Mouse (Mus musculus) hindbrain, postnatal 0 days (tissue): ENCODE measurements at regions not wholly inside any gene's neighbourhood (a gene's known extent, or its start where the extent isn't known, plus 50 kb on each side); places are given as distances from the start of the nearest gene placed in this dataset.

Experiments
- ATAC-seq: fragments of 200-750 bp; cut with Nextera tagmentation; 2 replicates; pipeline ENCODE4 v1.8.0; 2017; ENCODE audit warnings: mild to moderate bottlenecking, moderate TSS enrichment, moderate library complexity
- DNase-seq: peaks from one replicate; pipeline ENCODE4 v3.0.0-alpha.2; 2015; ENCODE audit warnings: low spot score
- H3K27ac ChIP-seq: fragments of 300-500 bp; sonication (generic); 2 replicates; pipeline ENCODE4 v1.5.1; 2014; ENCODE audit warnings: mild to moderate bottlenecking
- H3K27me3 ChIP-seq: fragments of 300-500 bp; sonication (generic); 2 replicates; pipeline ENCODE4 v1.6.1; 2014; ENCODE audit warnings: low read length, mixed read lengths; ENCODE audit not compliant: insufficient read depth
- H3K36me3 ChIP-seq: fragments of 300-500 bp; sonication (generic); 2 replicates; pipeline ENCODE4 v1.6.1; 2014; ENCODE audit warnings: low read length, mixed read lengths; ENCODE audit not compliant: insufficient read depth
- H3K4me1 ChIP-seq: fragments of 300-500 bp; sonication (generic); 2 replicates; pipeline ENCODE4 v1.6.1; 2014; ENCODE audit warnings: antibody characterized with exemption, low read length, mixed read lengths; ENCODE audit not compliant: insufficient read depth
- H3K4me2 ChIP-seq: fragments of 300-500 bp; sonication (generic); 2 replicates; pipeline ENCODE4 v1.6.1; 2014; ENCODE audit warnings: low read depth, mild to moderate bottlenecking, low read length, moderate library complexity, mixed read lengths
- H3K4me3 ChIP-seq: fragments of 300-500 bp; sonication (generic); 2 replicates; pipeline ENCODE4 v1.5.1; 2014; ENCODE audit warnings: low read length
- H3K9ac ChIP-seq: fragments of 300-500 bp; sonication (generic); replicated peaks from 2 replicates; pipeline ENCODE4 v1.6.1; 2014; ENCODE audit warnings: mild to moderate bottlenecking, low read length, moderate library complexity, mixed read lengths
- H3K9me3 ChIP-seq: fragments of 300-500 bp; sonication (generic); 2 replicates; pipeline ENCODE4 v1.6.1; 2016; ENCODE audit warnings: low read length, mixed read lengths
- CTCF ChIP-seq: IDR thresholded peaks from 2 replicates; pipeline ENCODE4 v1.5.1; 2016; ENCODE audit warnings: antibody characterized with exemption, control low read depth, low read depth
- WGBS: fragments of 180-500 bp; shearing (Covaris S2); extraction: QIAGEN DNeasy Blood & Tissue Kit; methylation state at CpG from one replicate; pipeline ENCODE4 v1.1.7; 2014; 5-methylcytosine and 5-hydroxymethylcytosine counted together
- microRNA-seq, 2 experiments: library from miRNA; unstranded; fragments of <30 nt; microRNA quantifications; one replicate each; pipeline ENCODE4; 2016

DNA sequence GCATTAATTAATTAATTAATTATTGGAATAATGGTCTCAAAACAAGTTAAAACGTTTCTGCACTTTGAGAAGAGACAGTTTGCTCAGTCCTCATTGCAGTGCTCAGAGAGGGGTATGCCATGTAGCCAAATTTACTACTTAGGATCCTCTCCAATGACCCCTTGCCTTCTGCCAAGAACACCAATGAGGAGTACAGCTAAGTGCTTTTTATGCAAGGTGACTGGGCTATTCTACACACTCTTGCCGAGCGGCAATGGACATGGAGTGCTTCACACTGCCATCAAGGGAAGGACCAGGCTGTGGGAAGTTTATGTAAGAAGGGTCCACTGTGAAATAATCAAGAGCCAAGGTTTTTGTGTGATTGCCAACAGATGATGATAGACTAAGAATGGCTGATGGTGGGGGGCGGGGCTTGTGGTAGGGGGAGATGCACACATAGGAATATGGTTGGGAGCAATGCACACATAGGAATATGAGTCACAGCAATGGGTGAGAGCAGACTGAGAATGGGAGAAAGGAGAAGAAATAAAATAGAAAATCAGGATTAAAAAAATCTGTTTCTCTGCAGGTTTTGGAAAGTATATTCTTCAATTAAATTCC lies 70.9 kb upstream of the Adgrl4 start:
- H3K4me3 ChIP-seq: no peak overlapping the region
- H3K27ac ChIP-seq: no peak overlapping the region
- H3K36me3 ChIP-seq: no peaks in the 10 kb centered on the region
- H3K9ac ChIP-seq: no peak overlapping the region
- H3K4me2 ChIP-seq: peak overlapping the region; percentile 14; the same call in 1 of the 2 replicates
- 44% methylated on average over 4 of the region's 4 CpGs for WGBS
- H3K9me3 ChIP-seq: no peaks in the 10 kb centered on the region
- DNase-seq (peak; percentile 25), ATAC-seq (peak; percentile 72)
- H3K27me3 ChIP-seq: no peaks in the 10 kb centered on the region
- H3K4me1 ChIP-seq: no peaks in the 10 kb centered on the region
- no peak for TF ChIP-seq CTCF

DNA sequence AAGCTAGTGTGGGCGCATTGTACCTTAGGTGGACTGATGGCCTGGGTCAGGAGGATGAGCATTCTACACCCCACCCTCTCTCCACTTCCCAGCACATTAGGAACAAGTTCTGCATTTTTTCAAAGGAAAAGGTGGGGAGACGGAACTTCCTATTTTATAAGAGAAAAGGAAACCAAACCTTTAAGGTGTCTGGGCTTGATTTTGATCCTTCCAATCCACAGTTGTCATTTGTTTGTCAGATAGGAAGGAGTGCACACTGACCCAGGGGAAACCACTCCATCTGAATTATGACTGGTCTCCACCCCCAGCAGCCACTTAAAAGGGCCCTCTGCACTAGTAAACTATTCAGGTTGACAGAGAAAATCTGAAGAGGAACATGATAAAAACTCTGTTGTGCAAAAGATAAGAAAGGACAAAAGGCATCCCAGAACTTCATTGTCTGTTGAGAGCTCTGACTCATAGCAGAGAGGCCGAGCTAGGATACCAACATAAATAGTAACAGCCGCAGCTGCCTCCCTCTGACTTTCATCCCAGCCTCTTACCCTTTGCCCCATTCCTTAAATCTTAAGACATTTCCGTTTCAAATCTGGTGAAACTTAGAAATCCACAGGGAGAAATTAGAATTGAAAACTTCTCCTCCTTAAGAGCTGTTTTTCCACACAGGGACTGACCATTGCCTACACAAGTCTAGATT lies 54.2 kb upstream of the Adgrl4 start:
- Histone ChIP-seq H3K36me3 (no peaks in the 10 kb centered on the region), H3K4me1 (no peaks in the 10 kb centered on the region), H3K4me2 (no peak overlapping the region), H3K4me3 (no peak overlapping the region), H3K9me3 (no peaks in the 10 kb centered on the region), H3K27ac (no peak overlapping the region), H3K27me3 (no peaks in the 10 kb centered on the region), H3K9ac (no peak overlapping the region)
- no peak for ATAC-seq
- DNase-seq: no peak
- TF ChIP-seq CTCF: no peak
- WGBS: 81% methylated on average over 5 of the region's 5 CpGs

DNA sequence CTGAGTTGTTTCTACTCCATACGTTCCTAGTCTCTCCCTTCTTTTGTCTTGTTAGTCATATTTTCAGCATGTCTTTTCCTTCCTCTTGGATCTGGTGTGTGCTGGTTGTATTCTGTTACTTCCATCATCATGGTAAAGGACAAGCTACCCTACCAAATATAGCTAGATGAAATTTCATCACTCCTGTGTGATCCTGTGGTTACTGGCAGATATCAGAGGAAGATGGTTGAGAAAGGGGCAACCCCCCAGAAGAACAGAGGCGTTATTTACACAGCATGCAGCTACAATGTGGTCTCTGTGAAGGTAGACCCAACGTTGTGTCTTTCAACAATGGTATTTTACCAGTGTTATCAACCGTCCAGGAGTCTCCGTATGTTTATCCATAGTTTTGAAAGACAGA lies 52.8 kb upstream of the Adgrl4 start:
- no peak for TF ChIP-seq CTCF
- Histone ChIP-seq H3K27me3 (no peaks in the 10 kb centered on the region), H3K36me3 (no peaks in the 10 kb centered on the region), H3K4me2 (no peak overlapping the region), H3K9me3 (no peaks in the 10 kb centered on the region), H3K9ac (no peak overlapping the region), H3K27ac (no peak overlapping the region), H3K4me1 (no peaks in the 10 kb centered on the region), H3K4me3 (no peak overlapping the region)
- ATAC-seq (no peak), DNase-seq (no peak)
- WGBS: 85% methylated on average over 5 of the region's 5 CpGs

DNA sequence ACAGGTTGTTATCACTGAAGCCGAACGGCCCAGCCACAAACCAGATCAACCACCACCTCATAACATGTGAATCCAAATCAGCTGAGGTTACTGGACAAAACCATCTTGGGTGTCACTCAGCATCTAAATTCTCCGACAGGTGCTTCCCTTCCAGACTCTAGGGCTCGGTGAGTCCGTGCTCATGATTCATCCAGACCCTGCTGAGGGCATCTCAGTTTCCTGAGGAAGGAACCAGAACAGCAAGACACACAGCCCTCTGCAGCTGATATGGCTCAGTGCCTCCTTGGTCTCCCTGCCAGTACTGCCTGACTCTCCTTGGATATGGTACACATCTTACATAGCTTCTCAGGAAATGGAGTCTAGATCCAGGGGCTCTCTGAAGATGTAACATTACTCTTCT lies 51.6 kb upstream of the Adgrl4 start:
- no peaks in the 10 kb centered on the region for H3K4me1 ChIP-seq
- H3K4me3 ChIP-seq: no peak overlapping the region
- H3K27me3 ChIP-seq: no peaks in the 10 kb centered on the region
- H3K36me3 ChIP-seq: no peaks in the 10 kb centered on the region
- TF ChIP-seq CTCF: no peak
- H3K27ac ChIP-seq: no peak overlapping the region
- H3K9ac ChIP-seq: no peak overlapping the region
- ATAC-seq (no peak), DNase-seq (no peak)
- no peak overlapping the region for H3K4me2 ChIP-seq
- H3K9me3 ChIP-seq: no peaks in the 10 kb centered on the region
- WGBS: 85% methylated on average over 5 of the region's 5 CpGs

Small RNAs in the stretch of these regions (microRNA-seq; reads per million reads assigned to microRNA genes)
- 0 reads per million in 2 experiments for gene Mir3963
